Mouse (Mus musculus): Measurements from ENCODE around the gene Rpl18.

DNA sequence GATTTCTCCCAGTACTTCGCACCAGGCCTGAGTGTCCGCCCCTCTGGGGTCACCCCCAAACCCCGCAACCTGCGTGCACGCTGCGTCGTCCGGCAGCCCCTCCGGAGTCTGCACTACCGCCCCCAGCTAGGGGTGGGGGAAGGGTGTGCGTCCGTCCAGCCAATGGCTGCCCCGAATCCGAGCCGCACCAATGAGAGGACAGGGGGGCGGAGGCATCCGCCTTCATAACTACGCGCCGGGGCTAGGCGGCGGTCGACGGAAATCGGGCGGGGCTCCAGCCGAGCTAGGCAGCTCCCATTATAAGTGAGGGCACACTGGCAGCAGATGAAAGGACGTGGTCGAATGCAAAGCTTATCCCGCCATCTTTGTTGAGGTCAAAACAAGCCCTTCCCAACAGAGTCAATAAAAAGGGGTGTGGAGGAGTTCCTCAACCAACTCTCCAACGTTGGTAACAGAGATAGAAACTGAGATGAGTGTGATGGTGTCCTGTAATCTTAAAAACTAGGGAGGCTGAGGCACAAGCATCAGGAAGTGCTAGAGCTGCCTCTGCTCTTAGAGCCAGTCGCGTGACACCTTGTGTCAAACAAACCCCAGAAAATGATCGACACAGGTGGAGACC is at the start of gene Rpl18:
- TF ChIP-seq CTCF (IDR thresholded peaks at IDR 0.05; ENCODE audit: low read depth) (peak; percentile 20; the same call in 1 of the 2 replicates), EP300 (optimal IDR thresholded peaks at IDR 0.05) (no peak)

Data from stomach, postnatal 0 days (tissue).